Mouse (Mus musculus): Measurements from ENCODE around the gene Olfr126. TPM values are rescaled to one million over a fixed set of nuclear protein-coding genes. Genes with fewer than 3 reads are reported as not detected.

Olfr126 gene
- polyA plus RNA-seq (2017; shearing (Covaris generic)) = not detected

GRCm38 (mm10) chr17:37847183-37847582 lies at the start of gene Olfr126:
Gene Olfr126, plus strand, starts transcription at chr17:37847483.

GRCm38 (mm10) chr17:37799588-37799987 lies 47.7 kb upstream of the Olfr126 start, which contains the start of gene Olfr124:
Gene Olfr124, plus strand, starts transcription at chr17:37799888.

GRCm38 (mm10) chr17:37832649-37833048 lies 14.6 kb upstream of the Olfr126 start, which contains the start of gene Olfr125:
Gene Olfr125, plus strand, starts transcription at chr17:37832949.

GRCm38 (mm10) chr17:37900137-37900536 lies 52.9 kb downstream of the Olfr126 start, which contains the start of gene Olfr127:
Gene Olfr127, plus strand, starts transcription at chr17:37900437.

Other genes starting within 250 kb of the Olfr126 start
- not detected for gene Olfr115, start 220.4 kb upstream of the Olfr126 start, polyA plus RNA-seq (2017; shearing (Covaris generic))
- gene Olfr116, start 220.3 kb upstream of the Olfr126 start, polyA plus RNA-seq (2017; shearing (Covaris generic)) = not detected
- gene Olfr117, start 183.7 kb upstream of the Olfr126 start, polyA plus RNA-seq (2017; shearing (Covaris generic)) = not detected
- gene Olfr118, start 180.5 kb upstream of the Olfr126 start, polyA plus RNA-seq (2017; shearing (Covaris generic)) = 0.46 TPM
- not detected for gene Olfr119, start 150.9 kb upstream of the Olfr126 start, polyA plus RNA-seq (2017; shearing (Covaris generic))
- gene Olfr120, start 125.7 kb upstream of the Olfr126 start, polyA plus RNA-seq (2017; shearing (Covaris generic)) = not detected
- not detected for gene Olfr121, start 98.6 kb upstream of the Olfr126 start, polyA plus RNA-seq (2017; shearing (Covaris generic))
- gene Olfr122, start 78.9 kb upstream of the Olfr126 start, polyA plus RNA-seq (2017; shearing (Covaris generic)) = not detected
- not detected for gene Olfr123, start 54.0 kb upstream of the Olfr126 start, polyA plus RNA-seq (2017; shearing (Covaris generic))
- gene Olfr124, start 47.6 kb upstream of the Olfr126 start, polyA plus RNA-seq (2017; shearing (Covaris generic)) = not detected
- not detected for gene Olfr125, start 14.5 kb upstream of the Olfr126 start, polyA plus RNA-seq (2017; shearing (Covaris generic))
- 0.09 TPM for gene Olfr127, start 53.0 kb downstream of the Olfr126 start, polyA plus RNA-seq (2017; shearing (Covaris generic))
- gene Olfr128, start 73.1 kb downstream of the Olfr126 start, polyA plus RNA-seq (2017; shearing (Covaris generic)) = 0.21 TPM
- gene Olfr761, start 105.6 kb downstream of the Olfr126 start, polyA plus RNA-seq (2017; shearing (Covaris generic)) = not detected
- 0.15 TPM for gene Olfr129, start 212.6 kb downstream of the Olfr126 start, polyA plus RNA-seq (2017; shearing (Covaris generic))
- gene Olfr130, start 216.4 kb downstream of the Olfr126 start, polyA plus RNA-seq (2017; shearing (Covaris generic)) = not detected
- gene Olfr131, start 241.2 kb downstream of the Olfr126 start, polyA plus RNA-seq (2017; shearing (Covaris generic)) = not detected